8 mouse cellular contexts compared by ENCODE assay signal in genomic region chr1:126683621-126684445, GRCm38 (mm10).
A peak's percentile ranks its signal among the peaks of the same experiment; 100 is the strongest.
DNase-seq lines count a peak whose midpoint lies in the region; ATAC-seq and TF ChIP-seq lines count a peak whose summit lies in the region.

No protein-coding gene starts in this region.

- ATAC-seq in embryonic facial prominence, embryonic 14.5 days (ENCODE audit: low read depth) = peak; percentile 72
- peak; percentile 86 for ATAC-seq in neural tube, embryonic 14.5 days (ENCODE audit: low read depth)
- ATAC-seq in erythroblast, adult 5-6 weeks (replicated peaks; ENCODE audit: low FRiP score, poor library complexity, severe bottlenecking) = no peak

- TF ChIP-seq POLR2A in kidney, adult 2 months (IDR thresholded peaks at IDR 0.05; ENCODE audit: low read depth, low read length) = no peak

- intact Hi-C loops in left cerebral cortex, postnatal 36 days (cut with DNase I) = no loop called here

- peak; percentile 25 to 56 for DNase-seq in adrenal gland, adult (ENCODE audit: inconsistent age in 2 of 2, low spot score in 1 of 2)
- no peak for DNase-seq in adrenal gland, postnatal 4 days (ENCODE audit: low spot score in 2 of 2)
- peak; percentile 88 for DNase-seq in embryonic facial prominence, embryonic 14.5 days (ENCODE audit: low spot score)
- peak; percentile 35 for DNase-seq in heart, adult 8-10 months (ENCODE audit: low spot score)
- DNase-seq in kidney, adult 2 months = peak; percentile 67
- DNase-seq in left cerebral cortex, postnatal 36 days (ENCODE audit: low spot score in 2 of 2) = peak; percentile 14 to 43

- peak overlapping the region; percentile 43 for H3K4me2 ChIP-seq in embryonic facial prominence, embryonic 14.5 days (ENCODE audit: low read depth, low read length)
- H3K4me2 ChIP-seq in neural tube, embryonic 14.5 days (ENCODE audit: low read depth, low read length) = no peak overlapping the region

- H3K27ac ChIP-seq in embryonic facial prominence, embryonic 14.5 days (replicated peaks; ENCODE audit: low read depth, low read length) = peak overlapping the region; percentile 69
- H3K27ac ChIP-seq in kidney, adult 2 months (ENCODE audit: insufficient read depth, low read depth, low read length) = no peak overlapping the region
- H3K27ac ChIP-seq in neural tube, embryonic 14.5 days (ENCODE audit: low read depth, low read length) = peak overlapping the region; percentile 30; the same call in 1 of the 2 replicates

- 10% methylated on average over 11 of the region's 11 CpGs for WGBS in embryonic facial prominence, embryonic 14.5 days
- WGBS in kidney, adult 2 months = 20% methylated on average over 11 of the region's 11 CpGs
- WGBS in neural tube, embryonic 14.5 days = 20% methylated on average over 11 of the region's 11 CpGs

- no peak overlapping the region for H3K9ac ChIP-seq in embryonic facial prominence, embryonic 14.5 days (ENCODE audit: low read depth, low read length)
- no peak overlapping the region for H3K9ac ChIP-seq in neural tube, embryonic 14.5 days (replicated peaks; ENCODE audit: low read depth, low read length)

- H3K4me3 ChIP-seq in embryonic facial prominence, embryonic 14.5 days (ENCODE audit: low read depth, low read length) = no peak overlapping the region
- H3K4me3 ChIP-seq in kidney, adult 2 months (ENCODE audit: insufficient read depth, low read depth, low read length) = no peak overlapping the region
- no peak overlapping the region for H3K4me3 ChIP-seq in neural tube, embryonic 14.5 days (ENCODE audit: low read depth, low read length)

- peaks cover 21% of the 10 kb centered on the region for H3K4me1 ChIP-seq in embryonic facial prominence, embryonic 14.5 days (ENCODE audit: control insufficient read depth, insufficient read depth, low read length)
- H3K4me1 ChIP-seq in kidney, adult 2 months (ENCODE audit: control insufficient read depth, insufficient read depth, low read length) = peaks cover 7% of the 10 kb centered on the region; the same call in 1 of the 2 replicates
- H3K4me1 ChIP-seq in neural tube, embryonic 14.5 days (ENCODE audit: control insufficient read depth, insufficient read depth, low read length) = peaks cover 7% of the 10 kb centered on the region; the same call in 1 of the 2 replicates

- no peaks in the 10 kb centered on the region for H3K9me3 ChIP-seq in embryonic facial prominence, embryonic 14.5 days (ENCODE audit: control insufficient read depth, low read length)
- no peaks in the 10 kb centered on the region for H3K9me3 ChIP-seq in neural tube, embryonic 14.5 days (ENCODE audit: control insufficient read depth, low read length)

- no peak for TF ChIP-seq CTCF in kidney, adult 2 months (conservative IDR thresholded peaks at IDR 0.05; ENCODE audit: insufficient read depth, insufficient read length, low read depth, low read length)

- H3K36me3 ChIP-seq in embryonic facial prominence, embryonic 14.5 days (ENCODE audit: control insufficient read depth, insufficient read depth, low read length) = no peaks in the 10 kb centered on the region
- H3K36me3 ChIP-seq in kidney, adult 2 months (ENCODE audit: control insufficient read depth, insufficient read depth, low read length) = no peaks in the 10 kb centered on the region
- no peaks in the 10 kb centered on the region for H3K36me3 ChIP-seq in neural tube, embryonic 14.5 days (ENCODE audit: control insufficient read depth, insufficient read depth, low read length)

- no peaks in the 10 kb centered on the region for H3K27me3 ChIP-seq in embryonic facial prominence, embryonic 14.5 days (replicated peaks; ENCODE audit: control insufficient read depth, insufficient read depth, low read length)
- H3K27me3 ChIP-seq in kidney, adult 2 months (replicated peaks; ENCODE audit: control insufficient read depth, insufficient read depth, low read length) = no peaks in the 10 kb centered on the region
- no peaks in the 10 kb centered on the region for H3K27me3 ChIP-seq in neural tube, embryonic 14.5 days (ENCODE audit: control insufficient read depth, insufficient read depth, low read length)

Comparison
In these comparisons a context has a peak if more than half of its experiments do, and no peak if none do; other contexts are left out.
1. DNase-seq: peak in adrenal gland, adult (2 of 2), embryonic facial prominence, embryonic 14.5 days (single experiment), heart, adult 8-10 months (single experiment), kidney, adult 2 months (single experiment) and left cerebral cortex, postnatal 36 days (2 of 2); none in adrenal gland, postnatal 4 days (0 of 2).